Mouse (Mus musculus): Measurements from ENCODE around the gene Cytip. TPM values are rescaled to one million over a fixed set of nuclear protein-coding genes. Genes with fewer than 3 reads are reported as not detected.

The Cytip gene
- polyA plus RNA-seq, 1 experiment from 2014 or later = 0.95 TPM

DNA sequence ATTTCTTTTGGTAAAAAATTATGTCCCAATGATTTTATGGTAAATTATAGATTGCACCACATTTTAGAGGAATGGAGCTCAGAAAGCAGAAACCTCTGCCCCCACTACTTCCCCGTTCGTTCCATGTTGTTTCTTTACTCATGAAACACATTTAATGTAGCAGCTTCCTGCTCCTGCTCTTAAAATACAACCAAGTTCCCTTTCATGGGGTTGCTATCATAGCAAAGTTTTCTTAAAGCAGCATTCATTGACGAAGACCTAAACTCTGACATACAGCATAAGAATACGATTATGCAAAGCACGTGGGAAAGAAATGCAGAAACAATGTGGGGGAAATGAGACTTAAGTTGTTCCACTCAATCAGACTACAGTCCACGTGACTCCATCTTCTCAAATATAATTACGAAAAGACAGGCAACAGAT, 45.3 kb downstream of the Cytip start:
- Histone ChIP-seq H3K27ac (ENCODE audit: low read length) (no peak overlapping the region), H3K9ac (replicated peaks; ENCODE audit: low read depth, low read length) (no peak overlapping the region), H3K4me2 (replicated peaks; ENCODE audit: low read depth, low read length) (no peak overlapping the region), H3K4me1 (ENCODE audit: control insufficient read depth, insufficient read depth, low read length) (no peaks in the 10 kb centered on the region), H3K9me3 (ENCODE audit: control insufficient read depth, low read depth, low read length) (no peaks in the 10 kb centered on the region), H3K36me3 (ENCODE audit: control insufficient read depth, insufficient read depth, low read length) (no peaks in the 10 kb centered on the region), H3K27me3 (ENCODE audit: control insufficient read depth, insufficient read depth, low read length) (no peaks in the 10 kb centered on the region), H3K4me3 (ENCODE audit: low read depth, low read length) (no peak overlapping the region)
- ATAC-seq (ENCODE audit: insufficient number of reproducible peaks, insufficient read depth, low FRiP score, low read depth) = no peak
- 86% methylated on average over 7 of the region's 7 CpGs for WGBS

DNA sequence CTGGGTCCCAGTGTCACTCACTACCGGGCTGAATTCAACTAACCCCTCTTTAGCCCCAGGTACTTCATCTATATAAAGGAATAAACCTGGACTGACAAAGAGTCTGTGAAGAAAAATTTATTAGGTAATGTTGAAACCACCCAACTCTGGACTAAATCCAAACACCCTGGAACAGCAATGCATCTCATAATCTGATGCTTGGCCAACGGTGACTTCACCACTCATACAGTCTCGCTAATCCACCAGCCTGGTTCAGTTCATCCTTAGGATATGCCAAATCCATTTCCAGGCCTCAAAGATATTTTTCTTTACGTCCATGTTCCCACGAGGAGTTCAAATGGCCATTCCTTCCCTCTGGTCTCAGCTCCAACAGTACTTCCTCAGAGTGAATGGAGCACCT, 48.8 kb downstream of the Cytip start:
- H3K4me3 ChIP-seq (ENCODE audit: low read depth, low read length) = no peak overlapping the region
- H3K4me1 ChIP-seq (ENCODE audit: control insufficient read depth, insufficient read depth, low read length) = no peaks in the 10 kb centered on the region
- no peak for ATAC-seq (ENCODE audit: insufficient number of reproducible peaks, insufficient read depth, low FRiP score, low read depth)
- H3K9ac ChIP-seq (replicated peaks; ENCODE audit: low read depth, low read length) = no peak overlapping the region
- no peaks in the 10 kb centered on the region for H3K9me3 ChIP-seq (ENCODE audit: control insufficient read depth, low read depth, low read length)
- 81% methylated on average over 5 of the region's 5 CpGs for WGBS
- H3K27me3 ChIP-seq (ENCODE audit: control insufficient read depth, insufficient read depth, low read length) = no peaks in the 10 kb centered on the region
- H3K4me2 ChIP-seq (replicated peaks; ENCODE audit: low read depth, low read length) = no peak overlapping the region
- H3K36me3 ChIP-seq (ENCODE audit: control insufficient read depth, insufficient read depth, low read length) = no peaks in the 10 kb centered on the region
- H3K27ac ChIP-seq (ENCODE audit: low read length) = no peak overlapping the region

DNA sequence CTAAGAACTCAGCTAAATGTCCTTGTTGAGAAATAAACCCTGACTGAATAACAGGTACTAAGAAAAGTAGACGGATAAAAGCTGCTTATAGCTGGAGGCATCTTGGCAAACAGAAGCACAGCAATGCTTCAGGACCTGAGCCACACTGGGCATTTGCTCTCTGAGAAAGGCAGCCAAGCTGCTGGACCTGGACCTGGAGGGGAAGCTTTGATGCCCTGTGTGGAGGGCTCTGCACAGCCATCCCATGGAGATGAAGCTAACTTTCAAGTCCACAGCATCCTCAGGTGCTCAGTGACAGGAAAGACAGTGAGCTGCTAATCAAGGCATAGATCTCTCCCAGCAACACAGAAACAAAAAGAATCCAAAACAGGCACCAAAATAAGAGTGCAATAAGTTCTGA, 54.8 kb downstream of the Cytip start:
- no peak for ATAC-seq (ENCODE audit: insufficient number of reproducible peaks, insufficient read depth, low FRiP score, low read depth)
- 86% methylated on average over 1 of the region's 1 CpGs for WGBS
- Histone ChIP-seq H3K27me3 (ENCODE audit: control insufficient read depth, insufficient read depth, low read length) (no peaks in the 10 kb centered on the region), H3K9me3 (ENCODE audit: control insufficient read depth, low read depth, low read length) (no peaks in the 10 kb centered on the region), H3K27ac (ENCODE audit: low read length) (no peak overlapping the region), H3K36me3 (ENCODE audit: control insufficient read depth, insufficient read depth, low read length) (no peaks in the 10 kb centered on the region), H3K9ac (replicated peaks; ENCODE audit: low read depth, low read length) (no peak overlapping the region), H3K4me2 (replicated peaks; ENCODE audit: low read depth, low read length) (no peak overlapping the region), H3K4me3 (ENCODE audit: low read depth, low read length) (no peak overlapping the region), H3K4me1 (ENCODE audit: control insufficient read depth, insufficient read depth, low read length) (no peaks in the 10 kb centered on the region)

DNA sequence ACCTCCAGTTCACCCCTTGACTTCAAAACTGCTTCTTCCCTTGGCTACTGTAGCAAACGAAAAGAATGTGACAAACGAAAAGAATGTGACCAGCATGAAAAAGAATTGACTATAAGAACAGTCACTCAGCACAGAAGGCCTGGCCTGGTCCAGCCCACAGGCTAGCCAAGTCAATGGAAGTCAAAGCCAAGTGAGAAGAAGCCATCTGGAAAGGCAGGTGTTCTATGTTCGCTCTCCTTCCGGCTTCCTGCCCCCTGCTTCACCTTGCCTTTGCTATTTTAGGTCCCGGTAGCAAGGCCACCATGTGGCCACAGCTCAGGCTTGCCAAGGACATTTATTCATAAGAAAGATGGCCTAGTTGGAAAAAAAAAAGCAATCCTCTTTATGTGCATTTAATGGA, 56.7 kb downstream of the Cytip start:
- no peaks in the 10 kb centered on the region for H3K27me3 ChIP-seq (ENCODE audit: control insufficient read depth, insufficient read depth, low read length)
- no peaks in the 10 kb centered on the region for H3K36me3 ChIP-seq (ENCODE audit: control insufficient read depth, insufficient read depth, low read length)
- H3K27ac ChIP-seq (ENCODE audit: low read length) = no peak overlapping the region
- H3K4me2 ChIP-seq (replicated peaks; ENCODE audit: low read depth, low read length) = no peak overlapping the region
- no peak for ATAC-seq (ENCODE audit: insufficient number of reproducible peaks, insufficient read depth, low FRiP score, low read depth)
- H3K4me3 ChIP-seq (ENCODE audit: low read depth, low read length) = no peak overlapping the region
- H3K9ac ChIP-seq (replicated peaks; ENCODE audit: low read depth, low read length) = no peak overlapping the region
- H3K4me1 ChIP-seq (ENCODE audit: control insufficient read depth, insufficient read depth, low read length) = no peaks in the 10 kb centered on the region
- H3K9me3 ChIP-seq (ENCODE audit: control insufficient read depth, low read depth, low read length) = no peaks in the 10 kb centered on the region
- WGBS = 78% methylated on average over 5 of the region's 5 CpGs

DNA sequence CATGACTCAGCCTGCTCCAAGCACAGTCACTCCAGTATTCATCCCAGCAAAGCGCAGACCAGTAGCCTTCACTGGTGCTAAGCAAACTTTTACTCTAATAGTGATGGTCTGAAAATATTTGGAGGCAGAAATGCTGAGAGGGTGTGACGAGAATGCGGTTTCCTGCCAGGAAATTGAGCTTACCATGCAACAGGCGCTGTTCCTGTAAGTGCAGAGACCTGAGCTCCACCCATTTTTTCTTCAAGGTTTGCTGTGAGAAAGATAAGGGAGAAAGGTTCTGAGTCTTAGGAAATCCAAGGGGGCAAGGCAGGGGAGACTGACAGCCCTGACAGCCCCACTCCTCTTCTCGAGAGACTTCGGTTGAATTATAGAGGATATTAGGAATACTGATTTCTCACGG, 57.7 kb downstream of the Cytip start:
- Histone ChIP-seq H3K9ac (replicated peaks; ENCODE audit: low read depth, low read length) (no peak overlapping the region), H3K4me2 (replicated peaks; ENCODE audit: low read depth, low read length) (no peak overlapping the region), H3K36me3 (ENCODE audit: control insufficient read depth, insufficient read depth, low read length) (no peaks in the 10 kb centered on the region), H3K4me1 (ENCODE audit: control insufficient read depth, insufficient read depth, low read length) (no peaks in the 10 kb centered on the region), H3K27ac (ENCODE audit: low read length) (no peak overlapping the region), H3K4me3 (ENCODE audit: low read depth, low read length) (no peak overlapping the region), H3K9me3 (ENCODE audit: control insufficient read depth, low read depth, low read length) (no peaks in the 10 kb centered on the region), H3K27me3 (ENCODE audit: control insufficient read depth, insufficient read depth, low read length) (no peaks in the 10 kb centered on the region)
- ATAC-seq (ENCODE audit: insufficient number of reproducible peaks, insufficient read depth, low FRiP score, low read depth) = no peak
- 79% methylated on average over 7 of the region's 7 CpGs for WGBS

DNA sequence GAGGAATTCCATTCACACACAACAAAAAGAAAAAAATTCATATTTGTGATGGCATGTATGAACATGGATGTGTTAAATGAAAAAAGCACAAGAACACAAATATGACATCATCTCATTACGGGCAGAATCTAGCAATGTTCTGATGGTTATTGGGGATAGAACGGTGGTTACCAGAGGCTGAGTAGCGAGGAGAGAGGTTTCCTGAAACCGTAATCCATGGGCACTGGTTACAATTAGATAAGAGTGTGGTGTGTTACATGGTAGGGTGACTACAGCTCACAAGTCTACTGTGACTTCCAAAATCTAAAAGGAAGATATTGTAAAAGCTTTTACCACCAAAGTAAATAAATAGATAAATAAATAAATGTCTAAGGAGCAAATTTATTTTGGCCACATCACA, 58.8 kb downstream of the Cytip start:
- no peak for ATAC-seq (ENCODE audit: insufficient number of reproducible peaks, insufficient read depth, low FRiP score, low read depth)
- WGBS = 93% methylated on average over 4 of the region's 4 CpGs
- Histone ChIP-seq H3K4me3 (ENCODE audit: low read depth, low read length) (no peak overlapping the region), H3K9me3 (ENCODE audit: control insufficient read depth, low read depth, low read length) (no peaks in the 10 kb centered on the region), H3K27me3 (ENCODE audit: control insufficient read depth, insufficient read depth, low read length) (no peaks in the 10 kb centered on the region), H3K36me3 (ENCODE audit: control insufficient read depth, insufficient read depth, low read length) (no peaks in the 10 kb centered on the region), H3K27ac (ENCODE audit: low read length) (no peak overlapping the region), H3K4me2 (replicated peaks; ENCODE audit: low read depth, low read length) (no peak overlapping the region), H3K4me1 (ENCODE audit: control insufficient read depth, insufficient read depth, low read length) (no peaks in the 10 kb centered on the region), H3K9ac (replicated peaks; ENCODE audit: low read depth, low read length) (no peak overlapping the region)

DNA sequence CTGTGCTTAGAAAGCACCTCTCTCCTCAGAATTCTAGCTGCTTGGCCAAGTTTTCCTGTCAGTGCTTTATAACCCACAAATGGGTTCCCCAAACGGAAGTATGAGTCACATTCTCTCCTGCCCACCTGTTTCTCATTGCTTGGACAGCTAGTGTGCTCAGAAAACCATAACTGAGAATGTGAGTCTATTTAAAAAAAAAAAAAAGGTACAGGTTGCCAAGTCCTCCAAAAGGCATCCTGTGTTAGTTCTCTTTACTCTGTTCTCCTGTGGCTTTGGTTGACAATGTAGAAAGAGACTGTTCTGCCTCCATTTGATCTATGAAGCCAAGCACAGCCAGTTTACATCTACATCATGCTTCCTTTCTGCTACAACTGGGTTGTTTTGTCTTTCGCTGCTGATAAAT, 60.3 kb downstream of the Cytip start:
- no peak overlapping the region for H3K4me2 ChIP-seq (replicated peaks; ENCODE audit: low read depth, low read length)
- ATAC-seq (ENCODE audit: insufficient number of reproducible peaks, insufficient read depth, low FRiP score, low read depth) = no peak
- H3K9me3 ChIP-seq (ENCODE audit: control insufficient read depth, low read depth, low read length) = no peaks in the 10 kb centered on the region
- H3K36me3 ChIP-seq (ENCODE audit: control insufficient read depth, insufficient read depth, low read length) = no peaks in the 10 kb centered on the region
- H3K27ac ChIP-seq (ENCODE audit: low read length) = no peak overlapping the region
- H3K27me3 ChIP-seq (ENCODE audit: control insufficient read depth, insufficient read depth, low read length) = no peaks in the 10 kb centered on the region
- H3K9ac ChIP-seq (replicated peaks; ENCODE audit: low read depth, low read length) = no peak overlapping the region
- H3K4me3 ChIP-seq (ENCODE audit: low read depth, low read length) = no peak overlapping the region
- 76% methylated on average over 2 of the region's 2 CpGs for WGBS
- H3K4me1 ChIP-seq (ENCODE audit: control insufficient read depth, insufficient read depth, low read length) = no peaks in the 10 kb centered on the region

DNA sequence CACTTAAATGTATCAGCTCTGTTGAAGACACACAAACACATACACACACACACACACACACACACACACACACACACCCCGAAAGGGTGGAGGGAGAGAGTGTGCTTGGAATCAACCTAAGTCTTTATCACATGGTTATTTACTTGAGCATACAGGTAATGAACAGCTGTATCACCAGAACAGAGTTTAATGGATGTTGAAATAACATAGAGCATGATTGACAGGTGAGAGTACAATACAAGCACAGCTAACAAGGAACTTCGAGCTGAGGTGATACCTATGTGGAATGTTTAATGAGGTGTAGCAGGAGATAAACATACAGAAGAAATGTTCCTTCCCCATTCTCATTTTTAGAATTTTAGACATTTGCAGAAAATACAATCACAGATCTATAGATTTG, 62.7 kb downstream of the Cytip start:
- H3K36me3 ChIP-seq (ENCODE audit: control insufficient read depth, insufficient read depth, low read length) = no peaks in the 10 kb centered on the region
- H3K4me2 ChIP-seq (replicated peaks; ENCODE audit: low read depth, low read length) = no peak overlapping the region
- no peaks in the 10 kb centered on the region for H3K4me1 ChIP-seq (ENCODE audit: control insufficient read depth, insufficient read depth, low read length)
- no peak overlapping the region for H3K9ac ChIP-seq (replicated peaks; ENCODE audit: low read depth, low read length)
- 54% methylated on average over 2 of the region's 2 CpGs for WGBS
- 0 out of 2 replicates have a peak, but pooled peaks have one; percentile 69 for ATAC-seq (ENCODE audit: insufficient number of reproducible peaks, insufficient read depth, low FRiP score, low read depth)
- H3K9me3 ChIP-seq (ENCODE audit: control insufficient read depth, low read depth, low read length) = no peaks in the 10 kb centered on the region
- H3K27ac ChIP-seq (ENCODE audit: low read length) = no peak overlapping the region
- no peaks in the 10 kb centered on the region for H3K27me3 ChIP-seq (ENCODE audit: control insufficient read depth, insufficient read depth, low read length)
- no peak overlapping the region for H3K4me3 ChIP-seq (ENCODE audit: low read depth, low read length)

DNA sequence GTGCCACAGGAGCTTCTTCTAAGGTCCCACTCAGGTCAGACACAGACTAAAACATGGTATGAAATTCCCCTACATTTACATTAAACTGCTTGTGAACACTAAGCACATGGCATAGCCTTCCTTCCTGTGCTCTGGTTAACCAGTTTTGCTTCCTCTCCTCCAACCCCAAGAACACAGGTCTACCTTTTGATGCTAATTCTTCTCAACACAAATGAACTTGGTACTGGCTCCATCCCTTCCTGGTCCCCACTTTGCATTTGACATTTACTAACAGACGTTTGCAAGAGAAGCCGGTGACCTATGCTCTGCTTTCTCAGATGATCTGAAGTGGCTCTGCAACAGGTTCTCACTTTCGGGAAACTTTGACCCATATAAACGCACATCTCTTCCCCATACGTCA, 65.4 kb downstream of the Cytip start:
- no peaks in the 10 kb centered on the region for H3K4me1 ChIP-seq (ENCODE audit: control insufficient read depth, insufficient read depth, low read length)
- H3K9ac ChIP-seq (replicated peaks; ENCODE audit: low read depth, low read length) = no peak overlapping the region
- H3K27me3 ChIP-seq (ENCODE audit: control insufficient read depth, insufficient read depth, low read length) = no peaks in the 10 kb centered on the region
- H3K27ac ChIP-seq (ENCODE audit: low read length) = no peak overlapping the region
- H3K4me3 ChIP-seq (ENCODE audit: low read depth, low read length) = no peak overlapping the region
- H3K4me2 ChIP-seq (replicated peaks; ENCODE audit: low read depth, low read length) = no peak overlapping the region
- ATAC-seq (ENCODE audit: insufficient number of reproducible peaks, insufficient read depth, low FRiP score, low read depth) = no peak
- no peaks in the 10 kb centered on the region for H3K36me3 ChIP-seq (ENCODE audit: control insufficient read depth, insufficient read depth, low read length)
- WGBS = 71% methylated on average over 5 of the region's 5 CpGs
- no peaks in the 10 kb centered on the region for H3K9me3 ChIP-seq (ENCODE audit: control insufficient read depth, low read depth, low read length)

Data from stomach, embryonic 14.5 days (tissue).